Mouse (Mus musculus) liver, embryonic 18 days (tissue): ENCODE measurements around the gene Slc1a7. TPM values are rescaled to one million over a fixed set of nuclear protein-coding genes. Genes with fewer than 3 reads are reported as not detected.

Experiments
- polyA plus RNA-seq: library from polyadenylated mRNA; depleted of rRNA; stranded (reverse); fragments of >200 nt; gene quantifications from 2 replicates; pipeline ENCODE4 v1.2.3, GENCODE M21; 2012; rRNA removed

Gene Slc1a7
- polyA plus RNA-seq, result 0.03 and 0.10 TPM in 2 replicates

GRCm38 (mm10) chr4:107967966-107968682, at the start of gene Slc1a7:
Gene Slc1a7, plus strand, starts transcription at chr4:107968332.

GRCm38 (mm10) chr4:107923145-107923802, 44.9 kb upstream of the Slc1a7 start, which contains the start of gene Cpt2:
Gene Cpt2, minus strand, starts transcription at chr4:107923610.

Other genes starting within 250 kb of the Slc1a7 start
- gene Lrp8, start 166.1 kb upstream of the Slc1a7 start, polyA plus RNA-seq, result 1.5 and 2.0 TPM in 2 replicates
- gene Magoh, start 88.6 kb upstream of the Slc1a7 start, polyA plus RNA-seq, result 56.2 and 66.2 TPM in 2 replicates
- 36.1 and 39.3 TPM in 2 replicates for gene 0610037L13Rik, start 78.5 kb upstream of the Slc1a7 start, polyA plus RNA-seq
- gene Cpt2, start 44.7 kb upstream of the Slc1a7 start, polyA plus RNA-seq, result 40.7 and 43.4 TPM in 2 replicates
- 0.72 and 0.89 TPM in 2 replicates for gene Podn, start 128.1 kb downstream of the Slc1a7 start, polyA plus RNA-seq
- gene Scp2, start 176.7 kb downstream of the Slc1a7 start, polyA plus RNA-seq, result 717 and 827 TPM in 2 replicates
- 105 and 120 TPM in 2 replicates for gene Echdc2, start 197.1 kb downstream of the Slc1a7 start, polyA plus RNA-seq
- 0.96 and 1.3 TPM in 2 replicates for gene Zyg11a, start 249.7 kb downstream of the Slc1a7 start, polyA plus RNA-seq